Mouse (Mus musculus): Measurements from ENCODE around the gene Irf4. TPM values are rescaled to one million over a fixed set of nuclear protein-coding genes. Genes with fewer than 3 reads are reported as not detected.

Gene Irf4
- polyA plus RNA-seq, 1 experiment from 2014 or later: 0.22 TPM

- Histone ChIP-seq H3K9ac (ENCODE audit: low read length) (no peak overlapping the region), H3K27ac (ENCODE audit: low read length) (no peak overlapping the region), H3K9me3 (replicated peaks; ENCODE audit: control insufficient read depth, low read length) (no peaks in the 10 kb centered on the region), H3K27me3 (ENCODE audit: control insufficient read depth, insufficient read depth, low read length) (peaks cover 47% of the 10 kb centered on the region), H3K36me3 (ENCODE audit: control insufficient read depth, insufficient read depth) (no peaks in the 10 kb centered on the region), H3K4me2 (ENCODE audit: low read depth, low read length) (no peak overlapping the region), H3K4me1 (ENCODE audit: control insufficient read depth, insufficient read depth, low read length) (peaks cover 19% of the 10 kb centered on the region), H3K4me3 (ENCODE audit: low read length) (no peak overlapping the region)
- 54% methylated on average over 11 of the region's 11 CpGs for WGBS
- no peak for ATAC-seq (replicated peaks; ENCODE audit: extremely low read depth, insufficient read depth, low FRiP score)
Observed at GRCm38 (mm10) chr13:30747504-30747903, 1.5 kb upstream of the Irf4 start.

DNA sequence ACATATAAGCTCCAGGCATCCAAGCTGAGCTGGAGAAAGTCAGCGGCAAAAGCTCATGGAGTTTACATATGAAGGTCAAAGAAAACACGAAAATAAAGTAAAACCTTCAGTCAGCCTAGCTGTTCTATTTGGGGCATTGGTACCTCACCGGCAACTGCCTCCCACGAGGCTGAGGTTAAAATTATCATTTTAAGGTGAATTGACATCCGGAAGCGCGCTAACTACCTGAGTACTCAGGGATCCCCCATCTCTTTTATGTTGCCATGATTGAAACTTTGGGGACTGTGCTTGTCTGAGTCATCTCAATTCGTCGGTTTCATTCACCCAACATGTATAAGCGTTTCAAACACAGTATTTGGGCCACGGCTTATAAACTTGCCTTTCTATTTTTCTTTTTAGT, 705 bp upstream of the Irf4 start:
- WGBS: 58% methylated on average over 11 of the region's 11 CpGs

GRCm38 (mm10) chr13:30749557-30750141, 623 bp downstream of the Irf4 start:
- H3K9me3 ChIP-seq (replicated peaks; ENCODE audit: control insufficient read depth, low read length): no peaks in the 10 kb centered on the region
- H3K27me3 ChIP-seq (ENCODE audit: control insufficient read depth, insufficient read depth, low read length): peaks cover 50% of the 10 kb centered on the region
- peak overlapping the region; percentile 57 for H3K4me3 ChIP-seq (ENCODE audit: low read length)
- no peak overlapping the region for H3K27ac ChIP-seq (ENCODE audit: low read length)
- no peaks in the 10 kb centered on the region for H3K36me3 ChIP-seq (ENCODE audit: control insufficient read depth, insufficient read depth)
- H3K9ac ChIP-seq (ENCODE audit: low read length): peak overlapping the region; percentile 34; the same call in 1 of the 2 replicates
- ATAC-seq (replicated peaks; ENCODE audit: extremely low read depth, insufficient read depth, low FRiP score): no peak
- peaks cover 19% of the 10 kb centered on the region for H3K4me1 ChIP-seq (ENCODE audit: control insufficient read depth, insufficient read depth, low read length)
- 4% methylated on average over 11 of the region's 11 CpGs for WGBS
- H3K4me2 ChIP-seq (ENCODE audit: low read depth, low read length): peak overlapping the region; percentile 90

More for the DNA sequence above, 705 bp upstream of the Irf4 start:
- no peak overlapping the region for H3K9ac ChIP-seq (ENCODE audit: low read length)
- peaks cover 50% of the 10 kb centered on the region for H3K27me3 ChIP-seq (ENCODE audit: control insufficient read depth, insufficient read depth, low read length)
- no peaks in the 10 kb centered on the region for H3K9me3 ChIP-seq (replicated peaks; ENCODE audit: control insufficient read depth, low read length)
- H3K4me2 ChIP-seq (ENCODE audit: low read depth, low read length): no peak overlapping the region
- H3K4me3 ChIP-seq (ENCODE audit: low read length): no peak overlapping the region
- peaks cover 19% of the 10 kb centered on the region for H3K4me1 ChIP-seq (ENCODE audit: control insufficient read depth, insufficient read depth, low read length)
- H3K27ac ChIP-seq (ENCODE audit: low read length): no peak overlapping the region
- H3K36me3 ChIP-seq (ENCODE audit: control insufficient read depth, insufficient read depth): no peaks in the 10 kb centered on the region
- ATAC-seq (replicated peaks; ENCODE audit: extremely low read depth, insufficient read depth, low FRiP score): no peak

DNA sequence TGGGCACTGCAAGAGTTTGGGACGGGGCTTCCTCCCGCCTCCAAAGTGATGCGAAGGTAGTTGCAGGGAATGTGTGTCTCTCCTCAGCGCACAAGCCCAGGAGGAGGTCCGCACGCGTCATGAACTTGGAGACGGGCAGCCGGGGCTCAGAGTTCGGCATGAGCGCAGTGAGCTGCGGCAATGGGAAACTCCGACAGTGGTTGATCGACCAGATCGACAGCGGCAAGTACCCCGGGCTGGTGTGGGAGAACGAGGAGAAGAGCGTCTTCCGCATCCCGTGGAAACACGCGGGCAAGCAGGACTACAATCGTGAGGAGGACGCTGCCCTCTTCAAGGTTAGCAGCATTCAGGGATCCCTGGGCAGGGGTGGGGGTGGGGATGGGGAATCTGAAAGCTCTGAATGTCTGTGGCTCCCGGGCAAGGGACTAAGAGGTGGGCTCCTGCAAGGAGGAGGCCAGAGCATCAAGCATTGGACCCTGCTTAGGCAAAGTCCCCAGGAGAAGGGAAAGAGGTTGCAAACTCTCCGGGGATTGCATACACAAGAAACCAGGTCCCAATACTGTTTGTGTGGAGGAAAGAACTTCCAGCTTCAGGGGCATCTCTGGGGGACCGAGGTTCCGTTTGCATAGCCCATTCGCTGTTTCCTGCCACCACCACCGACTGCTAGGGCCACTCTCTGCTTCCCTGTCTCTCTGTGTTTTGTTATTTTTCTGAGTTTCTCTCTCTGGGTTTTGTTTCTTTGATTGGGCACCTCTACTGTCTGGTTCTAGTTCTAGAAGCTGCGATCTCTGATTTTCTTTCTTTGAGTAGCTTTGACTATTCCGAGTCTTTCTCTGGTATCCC, 1.7 kb downstream of the Irf4 start:
- no peak for ATAC-seq (replicated peaks; ENCODE audit: extremely low read depth, insufficient read depth, low FRiP score)
- Histone ChIP-seq H3K9me3 (replicated peaks; ENCODE audit: control insufficient read depth, low read length) (no peaks in the 10 kb centered on the region), H3K4me3 (ENCODE audit: low read length) (peak overlapping the region; percentile 57), H3K9ac (ENCODE audit: low read length) (no peak overlapping the region), H3K4me2 (ENCODE audit: low read depth, low read length) (peak overlapping the region; percentile 90), H3K36me3 (ENCODE audit: control insufficient read depth, insufficient read depth) (no peaks in the 10 kb centered on the region), H3K27me3 (ENCODE audit: control insufficient read depth, insufficient read depth, low read length) (peaks cover 50% of the 10 kb centered on the region), H3K4me1 (ENCODE audit: control insufficient read depth, insufficient read depth, low read length) (peaks cover 19% of the 10 kb centered on the region), H3K27ac (ENCODE audit: low read length) (no peak overlapping the region)
- WGBS: 4% methylated on average over 33 of the region's 33 CpGs

GRCm38 (mm10) chr13:30751304-30751580, 2.2 kb downstream of the Irf4 start:
- Histone ChIP-seq H3K36me3 (ENCODE audit: control insufficient read depth, insufficient read depth) (no peaks in the 10 kb centered on the region), H3K9me3 (replicated peaks; ENCODE audit: control insufficient read depth, low read length) (no peaks in the 10 kb centered on the region), H3K9ac (ENCODE audit: low read length) (no peak overlapping the region), H3K27me3 (ENCODE audit: control insufficient read depth, insufficient read depth, low read length) (peaks cover 50% of the 10 kb centered on the region), H3K4me2 (ENCODE audit: low read depth, low read length) (no peak overlapping the region), H3K4me1 (ENCODE audit: control insufficient read depth, insufficient read depth, low read length) (peaks cover 19% of the 10 kb centered on the region), H3K4me3 (ENCODE audit: low read length) (no peak overlapping the region), H3K27ac (ENCODE audit: low read length) (no peak overlapping the region)
- no peak for ATAC-seq (replicated peaks; ENCODE audit: extremely low read depth, insufficient read depth, low FRiP score)
- WGBS: 36% methylated on average over 6 of the region's 6 CpGs

DNA sequence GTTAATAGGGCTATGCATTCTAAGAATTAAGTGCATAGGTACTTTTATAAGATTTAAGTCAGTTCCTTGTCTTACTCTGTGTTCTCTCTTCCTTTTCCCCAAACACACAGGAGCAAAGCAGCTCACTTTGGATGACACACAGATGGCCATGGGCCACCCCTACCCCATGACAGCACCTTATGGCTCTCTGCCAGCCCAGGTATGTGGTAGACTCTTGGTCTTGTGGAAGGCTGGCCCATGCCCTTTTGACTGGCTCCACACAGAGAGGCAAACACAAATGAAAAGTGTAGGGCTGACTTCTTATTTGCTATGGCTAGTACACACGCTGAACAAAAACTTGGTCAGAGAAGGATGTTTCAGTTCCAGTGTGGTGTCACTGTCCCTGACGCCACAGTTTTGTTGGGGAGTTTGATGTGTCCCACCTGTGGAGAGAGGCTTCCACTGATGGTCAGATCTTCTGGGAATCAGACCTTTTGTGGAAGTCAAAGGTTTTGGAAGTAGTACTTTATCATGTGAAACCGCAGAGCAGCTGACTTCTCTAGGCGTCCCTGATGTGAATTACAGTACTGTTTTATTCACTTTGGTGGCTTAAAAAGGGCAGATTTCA, 3.7 kb downstream of the Irf4 start:
- H3K27me3 ChIP-seq (ENCODE audit: control insufficient read depth, insufficient read depth, low read length): peaks cover 47% of the 10 kb centered on the region
- H3K4me2 ChIP-seq (ENCODE audit: low read depth, low read length): no peak overlapping the region
- H3K36me3 ChIP-seq (ENCODE audit: control insufficient read depth, insufficient read depth): no peaks in the 10 kb centered on the region
- WGBS: 76% methylated on average over 4 of the region's 4 CpGs
- no peak overlapping the region for H3K4me3 ChIP-seq (ENCODE audit: low read length)
- no peak for ATAC-seq (replicated peaks; ENCODE audit: extremely low read depth, insufficient read depth, low FRiP score)
- no peak overlapping the region for H3K9ac ChIP-seq (ENCODE audit: low read length)
- no peak overlapping the region for H3K27ac ChIP-seq (ENCODE audit: low read length)
- peaks cover 19% of the 10 kb centered on the region for H3K4me1 ChIP-seq (ENCODE audit: control insufficient read depth, insufficient read depth, low read length)
- H3K9me3 ChIP-seq (replicated peaks; ENCODE audit: control insufficient read depth, low read length): no peaks in the 10 kb centered on the region

GRCm38 (mm10) chr13:30753441-30753840, 4.4 kb downstream of the Irf4 start:
- H3K27me3 ChIP-seq (ENCODE audit: control insufficient read depth, insufficient read depth, low read length): peaks cover 41% of the 10 kb centered on the region
- peaks cover 19% of the 10 kb centered on the region for H3K4me1 ChIP-seq (ENCODE audit: control insufficient read depth, insufficient read depth, low read length)
- H3K4me3 ChIP-seq (ENCODE audit: low read length): no peak overlapping the region
- H3K27ac ChIP-seq (ENCODE audit: low read length): no peak overlapping the region
- whole genome bisulfite sequencing: 80% methylated on average over 3 of the region's 3 CpGs
- H3K4me2 ChIP-seq (ENCODE audit: low read depth, low read length): no peak overlapping the region
- no peak overlapping the region for H3K9ac ChIP-seq (ENCODE audit: low read length)
- no peak for ATAC-seq (replicated peaks; ENCODE audit: extremely low read depth, insufficient read depth, low FRiP score)
- H3K36me3 ChIP-seq (ENCODE audit: control insufficient read depth, insufficient read depth): no peaks in the 10 kb centered on the region
- H3K9me3 ChIP-seq (replicated peaks; ENCODE audit: control insufficient read depth, low read length): no peaks in the 10 kb centered on the region

DNA sequence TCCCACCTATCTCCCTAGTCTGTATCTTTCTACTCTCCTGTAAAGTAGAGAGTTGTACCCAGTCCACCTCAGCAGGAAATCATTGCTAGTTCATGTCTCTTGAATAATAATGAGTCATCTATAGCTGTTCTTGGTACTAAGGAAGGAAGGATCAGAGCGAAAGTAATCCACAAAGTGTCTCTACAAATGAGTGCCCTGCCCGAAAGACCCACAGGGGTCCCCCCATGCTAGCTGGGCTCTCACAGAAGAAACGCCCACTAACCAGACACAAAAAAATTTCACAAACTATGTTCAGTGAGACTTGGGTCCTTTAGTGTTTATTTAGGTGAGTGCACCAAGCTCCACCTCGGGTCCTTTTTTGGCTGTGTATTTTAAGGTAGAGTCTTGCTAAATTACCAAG, 5.0 kb downstream of the Irf4 start:
- Histone ChIP-seq H3K4me1 (ENCODE audit: control insufficient read depth, insufficient read depth, low read length) (peaks cover 16% of the 10 kb centered on the region), H3K36me3 (ENCODE audit: control insufficient read depth, insufficient read depth) (no peaks in the 10 kb centered on the region), H3K4me3 (ENCODE audit: low read length) (no peak overlapping the region), H3K27me3 (ENCODE audit: control insufficient read depth, insufficient read depth, low read length) (peaks cover 35% of the 10 kb centered on the region), H3K4me2 (ENCODE audit: low read depth, low read length) (no peak overlapping the region), H3K9ac (ENCODE audit: low read length) (no peak overlapping the region), H3K9me3 (replicated peaks; ENCODE audit: control insufficient read depth, low read length) (no peaks in the 10 kb centered on the region), H3K27ac (ENCODE audit: low read length) (no peak overlapping the region)
- WGBS: 85% methylated on average over 4 of the region's 4 CpGs
- no peak for ATAC-seq (replicated peaks; ENCODE audit: extremely low read depth, insufficient read depth, low FRiP score)

- no peak for ATAC-seq (replicated peaks; ENCODE audit: extremely low read depth, insufficient read depth, low FRiP score)
Observed at GRCm38 (mm10) chr13:30754825-30755476, 5.9 kb downstream of the Irf4 start.

More at GRCm38 (mm10) chr13:30754825-30755476, 5.9 kb downstream of the Irf4 start:
- WGBS: 75% methylated on average over 10 of the region's 10 CpGs
- no peaks in the 10 kb centered on the region for H3K36me3 ChIP-seq (ENCODE audit: control insufficient read depth, insufficient read depth)
- no peak overlapping the region for H3K4me2 ChIP-seq (ENCODE audit: low read depth, low read length)
- H3K4me3 ChIP-seq (ENCODE audit: low read length): no peak overlapping the region
- no peak overlapping the region for H3K9ac ChIP-seq (ENCODE audit: low read length)
- H3K27ac ChIP-seq (ENCODE audit: low read length): no peak overlapping the region
- H3K4me1 ChIP-seq (ENCODE audit: control insufficient read depth, insufficient read depth, low read length): peaks cover 7% of the 10 kb centered on the region
- no peaks in the 10 kb centered on the region for H3K9me3 ChIP-seq (replicated peaks; ENCODE audit: control insufficient read depth, low read length)
- H3K27me3 ChIP-seq (ENCODE audit: control insufficient read depth, insufficient read depth, low read length): peaks cover 28% of the 10 kb centered on the region
